Mouse (Mus musculus) thymus, adult 2 months (tissue): Measurements from ENCODE around the gene Etv6.

Source experiments
- CTCF ChIP-seq: fragments of 200-500 bp; IDR thresholded peaks from 2 replicates; pipeline ENCODE4 v1.5.1; 2012; ENCODE audit warnings: mild to moderate bottlenecking, control low read depth, low read length, moderate library complexity, borderline replicate concordance; ENCODE audit not compliant: control insufficient read depth, poor library complexity, insufficient read depth; ENCODE audit errors: extremely low read depth
- POLR2A ChIP-seq: fragments of 200-500 bp; IDR thresholded peaks from 2 replicates; pipeline ENCODE4 v1.6.1; 2012; ENCODE audit warnings: mild to moderate bottlenecking, low read length, control low read depth, moderate library complexity; ENCODE audit not compliant: control insufficient read depth, poor library complexity, insufficient read depth; ENCODE audit errors: extremely low read depth

GRCm38 (mm10) chr6:134051950-134052349, 16.4 kb downstream of the Etv6 start:
- TF ChIP-seq CTCF (no peak), POLR2A (no peak)
